Mouse (Mus musculus) hematopoietic stem cell, adult 5-6 weeks (primary cell): ENCODE measurements around the gene Kcnk1. TPM values are rescaled to one million over a fixed set of nuclear protein-coding genes. Genes with fewer than 3 reads are reported as not detected.
A peak's percentile ranks its signal among the peaks of the same experiment; 100 is the strongest.

Experiments used
- ATAC-seq, 2 experiments: fragments of 125-278 bp in 1 of 2; replicated peaks in 1 of 2; 2 replicates each; pipeline ENCODE4 v1.8.0; 2016 to 2017; ENCODE audit warnings: inconsistent platforms in 2 of 2, mild to moderate bottlenecking in 2 of 2, moderate number of reproducible peaks in 2 of 2, low read depth in 1 of 2, moderate TSS enrichment in 1 of 2; ENCODE audit not compliant: low FRiP score in 2 of 2, poor library complexity in 2 of 2, severe bottlenecking in 2 of 2, insufficient read depth in 1 of 2, low TSS enrichment in 1 of 2
- total RNA-seq: library from RNA; stranded (forward); fragments of 172-1452, 232-1000 nt; gene quantifications from 2 replicates; pipeline ENCODE4 v1.2.3, GENCODE M21; 2017

Kcnk1 gene
- total RNA-seq = not detected in 2 replicates

DNA sequence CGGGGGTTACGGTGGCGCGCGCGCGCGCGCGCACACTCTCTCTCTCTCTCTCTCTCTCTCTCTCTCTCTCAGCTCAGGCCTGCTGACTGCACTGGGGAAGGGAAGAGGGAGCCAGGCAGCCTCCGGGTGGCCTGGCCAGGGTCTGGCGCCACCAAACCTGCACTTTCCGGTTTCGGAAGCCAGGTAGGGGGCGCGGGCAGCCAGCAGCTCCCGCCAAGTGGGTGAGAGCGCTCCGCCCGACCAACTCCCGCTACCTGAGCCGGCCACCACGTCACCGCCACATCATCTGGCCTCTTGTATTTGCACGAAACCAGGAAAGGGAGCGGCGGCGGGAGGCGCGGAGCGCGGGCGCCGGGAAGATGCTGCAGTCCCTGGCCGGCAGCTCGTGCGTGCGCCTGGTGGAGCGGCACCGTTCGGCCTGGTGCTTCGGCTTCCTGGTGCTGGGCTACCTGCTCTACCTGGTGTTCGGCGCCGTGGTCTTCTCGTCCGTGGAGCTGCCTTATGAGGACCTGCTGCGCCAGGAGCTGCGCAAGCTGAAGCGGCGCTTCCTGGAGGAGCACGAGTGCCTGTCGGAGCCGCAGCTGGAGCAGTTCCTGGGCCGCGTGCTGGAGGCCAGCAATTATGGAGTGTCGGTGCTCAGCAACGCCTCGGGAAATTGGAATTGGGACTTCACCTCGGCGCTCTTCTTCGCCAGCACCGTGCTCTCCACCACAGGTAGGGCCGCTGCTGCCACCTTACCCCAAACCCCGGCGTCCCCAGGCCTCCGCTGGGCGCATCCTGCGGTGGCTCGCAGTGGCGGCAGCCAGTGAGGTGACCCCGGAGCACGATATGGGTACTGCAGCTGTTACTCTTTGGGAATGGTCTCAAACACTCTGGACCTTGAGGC, at the start of gene Kcnk1:
TSS of gene Kcnk1 (plus strand) at position 70 of the 886 bp plus-strand sequence.
- ATAC-seq = no peak

DNA sequence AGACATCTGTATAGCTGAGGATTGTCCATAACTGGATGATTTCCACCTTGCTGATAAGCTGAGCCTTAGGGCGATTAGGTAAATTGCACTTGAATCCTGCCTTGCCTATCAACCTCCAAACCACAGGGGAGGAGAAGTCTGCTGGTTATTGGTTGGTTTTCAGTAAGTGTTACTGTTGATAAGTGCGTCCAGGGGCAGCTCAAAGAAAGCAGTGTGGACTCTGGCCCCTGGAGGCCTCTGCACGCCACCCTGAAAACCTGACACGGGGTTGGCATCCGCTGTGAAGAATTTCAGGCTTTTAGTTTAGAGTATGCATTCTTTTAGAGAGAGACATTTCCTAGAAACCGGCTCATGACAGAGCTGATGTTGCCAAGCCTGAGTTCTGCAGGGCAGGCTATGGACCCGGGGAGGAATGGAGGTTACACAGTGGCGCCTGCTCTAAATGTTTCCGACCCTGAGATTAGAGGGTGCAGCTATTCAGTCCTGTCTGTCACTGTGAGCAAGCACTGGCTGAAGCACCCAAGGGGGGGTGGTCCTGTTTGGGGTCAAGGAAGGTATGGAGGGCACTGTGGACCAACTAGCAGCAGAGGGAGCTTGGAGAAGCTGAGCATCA, 46.2 kb upstream of the Kcnk1 start:
- no peak for ATAC-seq

DNA sequence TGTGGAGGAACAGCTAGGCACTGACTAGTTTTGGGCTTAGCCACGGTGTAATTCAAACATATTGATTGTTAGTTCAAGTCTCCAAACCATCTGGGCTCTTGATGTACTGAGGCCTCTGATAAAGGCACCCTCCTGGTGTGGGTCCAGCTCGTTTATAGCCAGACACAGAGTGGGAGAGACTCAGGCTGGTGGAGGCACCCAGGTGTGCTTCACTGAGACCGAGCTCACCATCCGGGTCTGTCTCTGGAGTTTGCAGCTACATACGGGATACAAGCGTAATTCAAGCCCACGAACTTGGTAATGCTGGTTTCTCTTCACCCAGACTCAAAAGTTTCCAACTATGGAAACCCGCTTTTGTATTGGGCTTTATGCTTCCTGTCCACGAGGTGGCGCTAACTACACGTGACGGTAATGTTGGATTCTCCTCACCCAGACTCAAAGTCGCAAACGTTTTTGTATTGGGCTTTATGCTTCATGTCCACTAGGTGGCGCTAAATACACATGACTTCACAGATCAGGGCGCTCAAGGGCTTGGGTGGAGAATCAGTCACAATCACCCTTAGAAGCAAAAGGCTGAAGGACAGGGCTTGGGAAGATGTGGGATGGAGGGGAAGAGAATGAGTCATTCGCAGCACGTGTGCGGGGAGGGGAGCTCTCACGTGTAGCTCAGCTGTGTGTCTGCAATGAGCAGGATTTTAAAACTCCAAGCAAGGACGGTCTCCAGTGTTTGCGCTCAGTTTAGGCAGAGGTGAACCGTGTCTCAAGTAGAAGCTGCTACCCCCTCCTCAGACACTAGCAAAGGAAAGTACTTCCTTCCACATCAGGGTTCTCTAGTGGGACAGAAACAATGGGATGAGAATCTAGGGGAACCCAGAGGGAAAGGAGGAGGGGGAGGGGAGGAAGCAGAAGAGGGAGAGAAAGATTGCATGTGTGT, 44.7 kb upstream of the Kcnk1 start:
- ATAC-seq = peak; percentile 84 to 92

DNA sequence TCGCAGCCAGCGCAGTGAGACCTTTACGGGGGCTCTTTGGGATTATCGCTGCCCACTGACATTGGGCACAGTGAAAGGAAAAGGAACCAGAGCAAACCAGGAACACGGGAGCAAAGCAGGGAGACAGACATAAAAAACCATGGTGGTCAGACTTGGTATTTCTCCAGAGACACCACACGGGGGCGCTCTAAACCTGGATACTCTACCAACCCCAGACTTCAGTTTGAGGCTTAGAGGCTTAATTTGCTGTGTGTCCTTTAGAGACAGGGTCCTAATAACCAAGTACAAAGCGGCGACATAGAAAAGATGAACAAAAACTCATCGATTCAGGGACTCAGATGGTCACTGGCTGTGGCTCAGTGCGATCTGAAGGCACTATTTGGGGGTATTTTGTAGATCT, 39.3 kb upstream of the Kcnk1 start:
- ATAC-seq = peak in 1 of 2 experiments; percentile 67; a peak in 1 of 4 replicates

DNA sequence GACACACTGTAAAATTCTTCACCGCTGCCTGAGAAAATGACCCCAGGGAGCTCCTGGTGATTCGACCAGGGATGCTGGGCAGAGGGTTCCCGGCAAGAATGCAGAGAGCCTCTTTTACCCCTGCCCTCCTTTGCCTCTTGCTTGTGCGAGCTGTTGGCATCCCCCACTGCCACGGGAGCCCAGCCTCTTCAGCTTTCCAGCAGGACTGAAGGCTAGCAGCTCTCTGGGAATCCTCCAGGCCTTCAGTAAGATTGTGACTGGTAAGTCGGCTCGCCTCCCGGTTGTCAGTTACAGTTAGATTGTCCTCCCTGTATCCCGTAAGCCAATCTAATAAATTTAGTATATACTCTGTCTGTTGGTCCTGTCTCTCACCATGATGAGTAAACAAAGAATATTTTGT, 38.2 kb upstream of the Kcnk1 start:
- no peak for ATAC-seq

DNA sequence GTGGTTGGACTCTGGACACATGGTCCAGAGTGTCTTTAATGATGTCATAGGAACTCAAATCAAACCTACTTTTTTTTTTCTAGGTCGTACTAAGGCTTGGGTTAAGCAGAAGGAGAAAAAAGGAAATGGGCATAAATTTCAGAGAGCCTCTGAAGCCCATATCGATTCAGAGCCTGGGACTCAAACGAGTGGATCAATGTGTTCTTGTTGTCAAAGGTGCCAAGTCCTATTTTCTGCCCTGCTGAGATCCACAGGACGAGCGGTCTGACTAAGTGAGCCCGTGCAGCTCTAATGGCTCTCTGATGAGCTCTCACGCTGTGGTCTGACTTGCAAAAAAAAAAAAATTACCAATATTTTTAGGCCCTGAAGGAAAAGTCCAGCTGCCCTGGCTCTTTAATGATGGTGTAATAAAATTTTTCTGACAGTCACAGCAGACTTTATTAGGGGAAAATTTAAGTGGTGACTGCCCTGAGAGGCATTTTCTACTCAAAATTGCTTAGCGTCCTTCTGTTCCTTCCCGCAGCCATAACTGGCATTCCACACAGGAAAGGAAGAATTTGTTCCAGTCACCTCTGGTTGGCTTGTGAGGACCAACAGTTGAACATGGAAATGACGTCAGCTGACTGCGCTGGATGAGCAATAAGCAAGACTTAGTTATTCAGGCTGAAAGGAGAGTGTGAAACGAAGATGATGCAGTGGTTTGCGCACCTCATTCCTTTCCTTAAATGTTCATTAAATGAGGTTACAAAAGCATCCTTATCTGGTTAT, 37.6 kb upstream of the Kcnk1 start:
- no peak for ATAC-seq

DNA sequence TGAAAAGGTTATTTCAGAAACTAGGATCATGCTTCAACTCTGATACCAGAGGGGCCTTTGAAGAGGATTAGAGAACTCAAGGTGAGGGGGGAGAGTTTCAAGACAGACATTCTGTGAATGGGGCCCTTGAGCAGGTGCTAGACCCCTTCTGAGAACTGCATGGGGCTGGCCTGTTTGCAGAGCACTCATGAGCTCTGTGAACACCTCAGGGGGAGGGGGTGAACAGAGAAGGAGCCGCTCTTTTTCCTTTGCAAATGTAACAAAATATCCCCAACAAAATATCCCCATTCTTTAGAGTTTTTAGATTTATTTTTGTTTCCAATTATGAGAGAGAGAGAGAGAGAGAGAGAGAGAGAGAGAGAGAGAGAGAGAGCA, 37.0 kb upstream of the Kcnk1 start:
- no peak for ATAC-seq

DNA sequence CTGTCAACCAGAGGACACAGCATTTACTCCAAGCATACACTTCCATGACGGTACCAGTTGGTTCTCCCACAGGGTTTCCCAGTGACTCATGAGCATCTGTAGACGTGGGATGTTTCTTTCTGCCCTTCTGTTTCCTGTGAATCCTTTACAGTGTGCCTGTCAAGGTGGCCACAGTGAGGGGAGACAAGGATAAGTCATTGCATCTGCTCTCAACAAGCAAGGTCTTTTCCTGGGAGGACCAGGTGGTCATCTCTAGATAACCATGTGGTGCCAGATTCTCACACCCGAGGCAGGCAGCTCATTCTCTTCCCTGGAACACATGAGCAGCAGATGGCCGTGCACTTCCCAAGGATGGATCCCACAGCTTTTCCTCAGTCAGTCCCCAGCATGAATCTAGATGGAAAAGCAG, 35.6 kb upstream of the Kcnk1 start:
- ATAC-seq = no peak

DNA sequence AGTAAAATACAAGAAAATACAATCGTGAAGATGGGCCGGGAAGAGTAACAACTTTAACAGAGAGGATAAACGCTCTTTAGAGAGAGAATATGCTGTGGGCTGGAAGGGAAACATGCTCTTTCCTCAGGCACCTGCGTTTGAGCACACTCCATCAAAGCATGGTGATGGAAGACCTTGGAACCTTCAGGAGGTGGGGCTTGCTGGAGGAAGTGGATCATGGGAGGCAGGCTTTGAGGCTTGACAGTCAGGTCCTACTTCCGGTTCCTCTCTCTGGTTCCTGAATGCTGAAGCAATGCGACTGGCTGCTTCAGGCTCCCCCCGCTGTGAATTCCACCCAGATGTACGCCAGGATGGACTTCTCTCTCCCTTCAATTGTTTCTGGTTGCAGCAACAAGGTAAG, 34.9 kb upstream of the Kcnk1 start:
- no peak for ATAC-seq

DNA sequence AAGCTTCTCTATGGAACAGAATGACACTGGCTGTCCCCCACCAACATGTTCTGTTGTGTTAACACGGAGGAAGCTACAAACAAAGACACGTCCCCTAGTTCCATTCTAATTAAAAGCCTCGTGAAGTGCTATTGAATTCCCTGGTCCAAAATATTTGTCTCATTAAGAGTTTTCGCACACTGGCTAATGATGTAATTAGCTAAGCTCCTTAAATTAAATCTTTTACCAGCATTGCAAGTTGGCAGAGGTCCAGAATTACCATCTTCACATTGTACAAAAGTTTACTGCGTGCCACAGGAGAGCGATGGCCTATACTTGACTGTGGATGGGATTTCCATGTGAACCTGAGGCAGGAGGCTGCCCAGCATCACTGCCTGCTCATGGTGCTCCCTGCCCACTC, 33.2 kb upstream of the Kcnk1 start:
- no peak for ATAC-seq

DNA sequence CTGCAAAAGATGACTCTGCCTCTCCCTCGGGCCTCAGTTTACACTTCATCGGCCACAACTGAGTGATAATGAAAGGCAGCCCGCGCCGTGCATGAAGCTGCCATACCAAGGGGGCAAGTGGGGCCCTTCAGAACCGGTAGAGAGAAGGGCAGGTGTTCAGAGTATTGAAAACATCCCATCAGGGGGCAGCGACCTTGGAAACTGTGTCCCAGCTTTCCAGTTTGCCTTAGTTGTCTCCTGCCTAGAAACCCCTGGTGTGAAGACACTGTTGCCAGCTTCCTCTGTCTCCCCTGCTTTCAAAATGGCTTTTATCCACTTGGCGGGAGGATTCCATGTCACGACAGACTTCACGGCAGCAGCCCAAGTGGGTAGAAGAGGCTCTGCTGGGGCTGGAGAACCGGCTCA, 31.2 kb upstream of the Kcnk1 start:
- no peak for ATAC-seq

DNA sequence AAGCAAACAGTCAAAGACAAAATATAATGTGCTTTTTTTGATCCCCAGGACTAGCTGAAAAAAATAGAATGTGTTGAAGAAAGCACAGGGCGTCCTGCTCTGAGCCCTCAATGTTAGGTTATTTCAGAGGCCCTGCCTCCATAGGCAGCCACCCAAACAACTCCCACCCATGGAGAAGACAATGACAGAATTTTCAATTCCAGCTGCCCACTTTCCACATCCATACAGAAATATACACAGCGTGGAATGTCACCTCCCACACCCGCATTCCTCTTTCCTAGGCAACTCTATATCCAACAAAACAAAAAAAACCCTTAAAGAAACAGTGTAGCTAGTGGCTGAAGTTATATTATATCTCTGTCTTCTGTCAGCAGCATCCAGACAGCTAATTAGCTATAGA, 23.6 kb upstream of the Kcnk1 start:
- ATAC-seq = no peak

DNA sequence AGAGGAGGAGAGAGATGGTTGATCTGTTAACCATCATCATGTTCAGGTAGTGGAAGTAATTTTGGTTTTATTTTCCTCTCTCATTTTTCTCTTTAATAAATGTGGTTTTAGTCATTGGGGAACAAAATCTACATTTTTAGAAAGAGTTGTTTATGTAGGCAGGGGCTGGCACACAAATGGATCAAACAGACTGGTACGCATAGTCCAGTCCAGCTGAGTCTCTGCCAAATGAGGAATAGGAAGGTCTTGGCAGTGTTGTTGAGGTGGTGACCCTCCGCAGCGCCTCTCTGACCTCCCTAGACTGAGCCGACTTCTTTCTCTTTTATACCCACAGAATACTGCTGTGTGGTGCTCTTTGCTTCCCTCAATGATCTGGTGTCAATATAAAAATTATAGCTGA, 19.0 kb upstream of the Kcnk1 start:
- ATAC-seq = no peak

DNA sequence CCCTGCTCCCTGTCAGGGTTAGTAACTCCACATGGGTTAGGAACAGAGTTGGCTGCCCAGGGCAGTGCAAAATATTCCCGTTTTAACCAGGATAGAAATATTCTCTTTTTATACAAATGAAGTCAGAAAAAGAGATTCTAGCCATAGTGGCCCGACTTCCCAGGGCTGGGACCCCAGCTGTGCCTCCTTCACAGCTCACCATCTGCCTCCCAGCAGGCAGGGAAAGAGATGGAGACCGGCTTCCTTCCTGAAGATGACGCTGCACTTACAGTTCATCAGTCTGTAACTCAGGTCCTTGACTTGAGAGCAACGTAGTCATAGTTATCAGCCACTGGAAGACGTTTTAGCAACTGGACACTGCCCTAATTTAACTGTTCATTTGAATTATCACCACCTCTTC, 14.1 kb upstream of the Kcnk1 start:
- ATAC-seq = no peak

DNA sequence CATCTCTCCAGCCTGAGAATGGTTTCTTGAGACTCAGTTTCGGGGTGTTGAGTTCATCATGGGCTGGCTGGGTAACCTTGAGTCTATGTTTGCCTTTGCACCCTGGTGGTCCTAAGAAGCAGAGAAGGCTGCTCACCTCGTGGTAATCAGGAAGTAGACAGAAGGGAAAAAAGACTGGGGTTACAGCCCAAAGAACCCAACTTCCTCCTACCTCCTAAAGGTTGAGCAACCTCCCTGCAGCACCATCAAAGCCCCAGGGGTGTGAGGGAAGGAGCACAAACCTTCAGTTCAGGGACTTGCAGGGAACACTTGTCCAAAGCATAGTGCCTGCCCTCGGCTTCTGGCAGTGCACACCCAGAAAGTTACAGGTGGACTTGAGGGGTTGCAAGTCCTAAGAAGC, 11.5 kb upstream of the Kcnk1 start:
- peak in 1 of 2 experiments; percentile 51; a peak in 2 of 4 replicates for ATAC-seq

DNA sequence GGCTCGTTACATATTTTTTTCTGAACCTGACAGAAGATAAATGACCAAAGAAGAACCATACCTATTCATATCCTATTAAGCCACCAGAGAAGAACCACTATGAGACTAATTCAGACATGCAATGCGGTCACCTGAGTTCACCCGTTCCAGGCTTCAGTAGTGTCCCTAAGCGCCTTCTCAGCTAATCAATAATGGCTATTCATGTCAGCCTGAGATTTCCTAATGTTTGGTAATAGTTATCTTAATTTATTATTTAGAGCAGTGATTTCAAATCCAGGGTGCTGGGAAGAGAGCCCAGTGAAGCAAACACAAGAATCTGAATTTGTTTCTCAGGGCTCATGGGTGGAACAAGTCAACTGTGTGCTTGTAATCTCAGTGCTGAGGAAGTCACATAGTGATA, 10.8 kb upstream of the Kcnk1 start:
- ATAC-seq = no peak

DNA sequence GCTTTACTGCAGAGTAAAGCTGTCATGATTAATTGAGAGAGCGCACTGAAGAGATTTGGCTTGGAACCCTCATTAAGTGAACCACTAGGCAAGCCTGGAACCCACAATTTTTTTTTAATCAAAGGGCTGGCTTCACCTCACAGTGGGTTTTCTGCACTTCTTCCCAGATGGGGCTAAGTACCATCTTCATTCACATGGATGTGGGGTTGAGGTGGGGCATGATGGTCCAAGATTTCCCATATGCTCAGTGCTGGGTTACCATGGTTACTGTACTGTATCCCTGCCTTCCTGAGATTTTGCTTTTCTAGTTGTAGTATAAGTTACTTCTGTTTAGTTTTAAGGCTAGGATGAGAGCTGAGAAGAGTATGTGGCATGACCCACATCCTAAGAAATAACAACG, 9.6 kb upstream of the Kcnk1 start:
- ATAC-seq = no peak
